Mouse (Mus musculus): ENCODE measurements around the gene Gm17359. TPM values are rescaled to one million over a fixed set of nuclear protein-coding genes. Genes with fewer than 3 reads are reported as not detected.
"Not testable (repeated sequence)": the region's sequence is repeated elsewhere in the genome, so short reads cannot be mapped to it uniquely, and the experiment has no call there.

Gm17359 gene
- polyA plus RNA-seq, 3 experiments from 2014 or later = not detected

GRCm38 (mm10) chr3:79416944-79417680 lies 80.7 kb downstream of the Gm17359 start:
- ATAC-seq = no peak

GRCm38 (mm10) chr3:79418921-79419320 lies 82.5 kb downstream of the Gm17359 start:
- ATAC-seq = no peak

- ATAC-seq = no peak
Measured at GRCm38 (mm10) chr3:79425441-79425840, 89.0 kb downstream of the Gm17359 start.

- ATAC-seq = no peak
Measured at GRCm38 (mm10) chr3:79433593-79433992, 97.1 kb downstream of the Gm17359 start.

GRCm38 (mm10) chr3:79434436-79434835 lies 98.0 kb downstream of the Gm17359 start:
- no peak for ATAC-seq

- ATAC-seq = no peak
Measured at GRCm38 (mm10) chr3:79434985-79435384, 98.5 kb downstream of the Gm17359 start.

GRCm38 (mm10) chr3:79436186-79436585 lies 99.7 kb downstream of the Gm17359 start:
- no peak for ATAC-seq

GRCm38 (mm10) chr3:79438276-79438675 lies 101.8 kb downstream of the Gm17359 start:
- no peak for ATAC-seq

GRCm38 (mm10) chr3:79440976-79441491 lies 104.6 kb downstream of the Gm17359 start:
- ATAC-seq = no peak

GRCm38 (mm10) chr3:79443850-79444249 lies 107.4 kb downstream of the Gm17359 start:
- no peak for ATAC-seq

GRCm38 (mm10) chr3:79445041-79445440 lies 108.6 kb downstream of the Gm17359 start:
- ATAC-seq = no peak

GRCm38 (mm10) chr3:79446124-79446523 lies 109.7 kb downstream of the Gm17359 start:
- no peak for ATAC-seq

- ATAC-seq = not testable (repeated sequence)
Measured at GRCm38 (mm10) chr3:79446648-79447047, 110.2 kb downstream of the Gm17359 start.

GRCm38 (mm10) chr3:79448421-79448820 lies 112.0 kb downstream of the Gm17359 start:
- ATAC-seq = no peak

- no peak for ATAC-seq
Measured at GRCm38 (mm10) chr3:79449361-79449760, 112.9 kb downstream of the Gm17359 start.

GRCm38 (mm10) chr3:79452696-79453263 lies 116.3 kb downstream of the Gm17359 start:
- ATAC-seq = no peak

GRCm38 (mm10) chr3:79455761-79456160 lies 119.3 kb downstream of the Gm17359 start:
- no peak for ATAC-seq

GRCm38 (mm10) chr3:79458651-79459275 lies 122.3 kb downstream of the Gm17359 start:
- ATAC-seq = no peak

GRCm38 (mm10) chr3:79469440-79469839 lies 133.0 kb downstream of the Gm17359 start:
- no peak for ATAC-seq

GRCm38 (mm10) chr3:79472362-79472761 lies 135.9 kb downstream of the Gm17359 start:
- no peak for ATAC-seq

GRCm38 (mm10) chr3:79474911-79475310 lies 138.4 kb downstream of the Gm17359 start:
- ATAC-seq = no peak

GRCm38 (mm10) chr3:79475980-79476379 lies 139.5 kb downstream of the Gm17359 start:
- no peak for ATAC-seq

- ATAC-seq = no peak
Measured at GRCm38 (mm10) chr3:79478400-79478799, 141.9 kb downstream of the Gm17359 start.

- no peak for ATAC-seq
Measured at GRCm38 (mm10) chr3:79478880-79479279, 142.4 kb downstream of the Gm17359 start.
